Mouse (Mus musculus): ENCODE data around the gene Ripk4.

The Ripk4 gene

GRCm38 (mm10) chr16:97763061-97763989, at the start of gene Ripk4:
TSS of gene Ripk4 (minus strand) at chr16:97763787.
- DNase-seq = peak; percentile 86 to 94

- DNase-seq = no peak
These were observed 45.3 kb upstream of the Ripk4 start for GRCm38 (mm10) chr16:97808881-97809280.

GRCm38 (mm10) chr16:97805646-97806045, 42.1 kb upstream of the Ripk4 start:
- no peak for DNase-seq

- DNase-seq = peak; percentile 91 to 96
These were observed 41.3 kb upstream of the Ripk4 start for GRCm38 (mm10) chr16:97804680-97805547.

- no peak for DNase-seq
These were observed 34.6 kb upstream of the Ripk4 start for GRCm38 (mm10) chr16:97797950-97798869.

- no peak for DNase-seq
These were observed 33.6 kb upstream of the Ripk4 start for GRCm38 (mm10) chr16:97797212-97797611.

- no peak for DNase-seq
These were observed 30.7 kb upstream of the Ripk4 start for GRCm38 (mm10) chr16:97794256-97794655.

GRCm38 (mm10) chr16:97783057-97783456, 19.5 kb upstream of the Ripk4 start:
- DNase-seq = no peak

- peak; percentile 85 to 86 for DNase-seq
These were observed 14.9 kb upstream of the Ripk4 start for GRCm38 (mm10) chr16:97778353-97779025.

GRCm38 (mm10) chr16:97766501-97766900, 2.9 kb upstream of the Ripk4 start:
- no peak for DNase-seq

GRCm38 (mm10) chr16:97764626-97765025, 1.0 kb upstream of the Ripk4 start:
- DNase-seq = no peak

- DNase-seq = no peak
These were observed 378 bp upstream of the Ripk4 start for GRCm38 (mm10) chr16:97763990-97764340.

GRCm38 (mm10) chr16:97761782-97762181, 1.8 kb downstream of the Ripk4 start:
- peak in 1 of 2 experiments; percentile 53 for DNase-seq

GRCm38 (mm10) chr16:97759681-97760080, 3.9 kb downstream of the Ripk4 start:
- DNase-seq = no peak

GRCm38 (mm10) chr16:97758288-97758687, 5.3 kb downstream of the Ripk4 start:
- peak; percentile 71 to 93 for DNase-seq

GRCm38 (mm10) chr16:97756460-97756859, 7.1 kb downstream of the Ripk4 start:
- peak; percentile 18 to 49 for DNase-seq

- no peak for DNase-seq
These were observed 11.2 kb downstream of the Ripk4 start for GRCm38 (mm10) chr16:97752316-97752941.

- peak; percentile 77 to 91 for DNase-seq
These were observed 11.7 kb downstream of the Ripk4 start for GRCm38 (mm10) chr16:97751884-97752283.

GRCm38 (mm10) chr16:97748421-97748820, 15.2 kb downstream of the Ripk4 start:
- no peak for DNase-seq

GRCm38 (mm10) chr16:97738030-97738429, 25.6 kb downstream of the Ripk4 start:
- no peak for DNase-seq

- DNase-seq = no peak
These were observed 27.0 kb downstream of the Ripk4 start for GRCm38 (mm10) chr16:97736562-97736961.
